Mouse (Mus musculus) ES-E14 (cell line): Measurements from ENCODE around the gene Gpatch3. TPM values are rescaled to one million over a fixed set of nuclear protein-coding genes. Genes with fewer than 3 reads are reported as not detected.
A peak's percentile ranks its signal among the peaks of the same experiment; 100 is the strongest.

Experiments
- DNase-seq: peaks from one replicate; pipeline ENCODE4 v3.0.0-alpha.2; 2013; ENCODE audit warnings: low read depth, low spot score
- H3K27ac ChIP-seq: 2 replicates; pipeline ENCODE4 v1.5.1; 2012; ENCODE audit warnings: low read depth, mild to moderate bottlenecking, low read length, moderate library complexity, mixed read lengths; ENCODE audit not compliant: poor library complexity, insufficient read depth, severe bottlenecking
- H3K36me3 ChIP-seq: 2 replicates; pipeline ENCODE4 v1.6.1; 2012; ENCODE audit warnings: mild to moderate bottlenecking, low read length, moderate library complexity, mixed read lengths; ENCODE audit not compliant: control insufficient read depth, poor library complexity, insufficient read depth, severe bottlenecking
- H3K4me1 ChIP-seq, 2 experiments: fragments of 150-350 bp in 1 of 2; sonication (generic) in 1 of 2; 2 replicates each; pipeline ENCODE4 v1.6.1; 2012; ENCODE audit warnings: low read length in 2 of 2, mild to moderate bottlenecking in 1 of 2, mixed read lengths in 1 of 2; ENCODE audit not compliant: control insufficient read depth in 2 of 2, insufficient read depth in 2 of 2, poor library complexity in 1 of 2
- H3K4me3 ChIP-seq, 2 experiments: fragments of 150-350 bp in 1 of 2; sonication (generic) in 1 of 2; 2 replicates each; pipeline ENCODE4 v1.5.1; 2012; ENCODE audit warnings: low read length in 2 of 2, low read depth in 1 of 2, mild to moderate bottlenecking in 1 of 2, mixed read lengths in 1 of 2; ENCODE audit not compliant: insufficient read depth in 1 of 2, poor library complexity in 1 of 2, severe bottlenecking in 1 of 2
- H3K9ac ChIP-seq: 2 replicates; pipeline ENCODE4 v1.6.1; 2012; ENCODE audit warnings: low read depth, mild to moderate bottlenecking, low read length, mixed read lengths; ENCODE audit not compliant: poor library complexity, insufficient read depth, severe bottlenecking
- H3K9me3 ChIP-seq: fragments of 150-350 bp; sonication (generic); 2 replicates; pipeline ENCODE4 v1.6.1; 2012; ENCODE audit warnings: low read depth, mild to moderate bottlenecking, low read length; ENCODE audit not compliant: control insufficient read depth, insufficient read depth
- CHD2 ChIP-seq: IDR thresholded peaks from 2 replicates; pipeline ENCODE4 v1.6.1; 2014; ENCODE audit warnings: mild to moderate bottlenecking, low read depth, low read length, inconsistent platforms
- HCFC1 ChIP-seq: IDR thresholded peaks from 2 replicates; pipeline ENCODE4 v1.6.1; 2012; ENCODE audit warnings: low read length, inconsistent platforms, borderline replicate concordance; ENCODE audit not compliant: insufficient read depth
- MAFK ChIP-seq: IDR thresholded peaks from 2 replicates; pipeline ENCODE4 v1.6.1; 2014; ENCODE audit warnings: mild to moderate bottlenecking, low read depth, low read length, inconsistent platforms; ENCODE audit not compliant: insufficient read depth
- ZC3H11A ChIP-seq: IDR thresholded peaks from 2 replicates; pipeline ENCODE4 v1.6.1; 2012; ENCODE audit warnings: low read depth, mild to moderate bottlenecking, inconsistent platforms, low read length, borderline replicate concordance
- ZNF384 ChIP-seq: IDR thresholded peaks from 2 replicates; pipeline ENCODE4 v1.6.1; 2012; ENCODE audit warnings: low read depth, low read length, inconsistent platforms
- in situ Hi-C, 2 experiments: fragments of 600-800 bp; cut with MboI; formaldehyde crosslinking; loops; one replicate each; pipeline ENCODE4 v1.15.1; 2025; ENCODE audit warnings: low sequenced_read_pairs in 2 of 2, inconsistent platforms in 1 of 2; ENCODE audit not compliant: unreplicated experiment in 2 of 2
- total RNA-seq: library from RNA; depleted of rRNA; stranded (reverse); fragments of 300-350 nt; gene quantifications from 2 replicates; pipeline ENCODE4 v1.2.3, GENCODE M21; 2012

Gene Gpatch3
- total RNA-seq, 1 experiment, result 19.9 TPM

GRCm38 (mm10) chr4:133592570-133592969 lies 18.0 kb downstream of the Gpatch3 start:
- peaks cover 28% of the 10 kb centered on the region for H3K36me3 ChIP-seq
- H3K9ac ChIP-seq, result peak overlapping the region; percentile 45; the same call in 1 of the 2 replicates
- no peak overlapping the region for H3K4me3 ChIP-seq
- no peak for TF ChIP-seq HCFC1
- no peak for TF ChIP-seq ZNF384
- TF ChIP-seq MAFK, result no peak
- no peak for TF ChIP-seq CHD2
- TF ChIP-seq ZC3H11A, result no peak; the same call in 1 of the 2 replicates
- no peak for DNase-seq
- in situ Hi-C loops, result loop anchor here (5.0 to 25.0 kb wide), 2 partner anchors 235 to 245 kb away; no protein-coding TSS in a partner anchor
- H3K9me3 ChIP-seq, result no peaks in the 10 kb centered on the region
- no peak overlapping the region for H3K27ac ChIP-seq
- peaks cover 0 to 10% of the 10 kb centered on the region in 2 experiments; a peak in 2 of 4 replicates for H3K4me1 ChIP-seq

GRCm38 (mm10) chr4:133595538-133595937 lies 21.0 kb downstream of the Gpatch3 start:
- peak overlapping the region; percentile 64; the same call in 1 of the 2 replicates for H3K27ac ChIP-seq
- peaks cover 0 to 17% of the 10 kb centered on the region in 2 experiments; a peak in 2 of 4 replicates for H3K4me1 ChIP-seq
- H3K9ac ChIP-seq, result peak overlapping the region; percentile 52; the same call in 1 of the 2 replicates
- in situ Hi-C loops, result loop anchor here in 1 of 2 experiments (25.0 kb wide), 1 partner anchor 242 kb away; no protein-coding TSS in a partner anchor
- DNase-seq, result no peak
- 0 out of 4 replicates have a peak overlapping the region, but pooled peaks of 1 of the 2 experiments have one; percentile 6 for H3K4me3 ChIP-seq
- no peak for TF ChIP-seq HCFC1
- TF ChIP-seq MAFK, result no peak
- TF ChIP-seq ZNF384, result no peak
- TF ChIP-seq ZC3H11A, result no peak
- TF ChIP-seq CHD2, result no peak
- no peaks in the 10 kb centered on the region for H3K9me3 ChIP-seq
- H3K36me3 ChIP-seq, result peaks cover 7% of the 10 kb centered on the region

GRCm38 (mm10) chr4:133596084-133596483 lies 21.5 kb downstream of the Gpatch3 start:
- peaks cover 3% of the 10 kb centered on the region for H3K36me3 ChIP-seq
- in situ Hi-C loops, result loop anchor here in 1 of 2 experiments (25.0 kb wide), 1 partner anchor 241 kb away; no protein-coding TSS in a partner anchor
- peaks cover 0 to 17% of the 10 kb centered on the region in 2 experiments; a peak in 2 of 4 replicates for H3K4me1 ChIP-seq
- no peak overlapping the region for H3K9ac ChIP-seq
- no peak overlapping the region for H3K4me3 ChIP-seq
- no peaks in the 10 kb centered on the region for H3K9me3 ChIP-seq
- no peak overlapping the region for H3K27ac ChIP-seq
- no peak for TF ChIP-seq CHD2
- TF ChIP-seq HCFC1, result no peak
- TF ChIP-seq ZNF384, result no peak
- TF ChIP-seq MAFK, result no peak
- TF ChIP-seq ZC3H11A, result no peak
- no peak for DNase-seq

- H3K4me3 ChIP-seq, result peak overlapping the region in 1 of 2 experiments; percentile 72; a peak in 1 of 4 replicates
- no peak overlapping the region; the same call in 1 of the 2 replicates for H3K9ac ChIP-seq
- H3K9me3 ChIP-seq, result no peaks in the 10 kb centered on the region
- H3K27ac ChIP-seq, result peak overlapping the region; percentile 86
- no peak for DNase-seq
- in situ Hi-C loops, result loop anchor here in 1 of 2 experiments (25.0 kb wide), 1 partner anchor 239 kb away; no protein-coding TSS in a partner anchor
- no peaks in the 10 kb centered on the region for H3K36me3 ChIP-seq
- TF ChIP-seq ZC3H11A, result no peak
- no peak for TF ChIP-seq HCFC1
- no peak for TF ChIP-seq ZNF384
- no peak for TF ChIP-seq MAFK
- TF ChIP-seq CHD2, result no peak
- H3K4me1 ChIP-seq, result peaks cover 0 to 29% of the 10 kb centered on the region in 2 experiments; a peak in 2 of 4 replicates
Observed at GRCm38 (mm10) chr4:133598616-133599015, 24.1 kb downstream of the Gpatch3 start.
